Mouse (Mus musculus): ENCODE results near the gene Dohh. TPM values are rescaled to one million over a fixed set of nuclear protein-coding genes. Genes with fewer than 3 reads are reported as not detected.

Gene Dohh
- polyA plus RNA-seq, 1 experiment = 47.9 TPM

DNA sequence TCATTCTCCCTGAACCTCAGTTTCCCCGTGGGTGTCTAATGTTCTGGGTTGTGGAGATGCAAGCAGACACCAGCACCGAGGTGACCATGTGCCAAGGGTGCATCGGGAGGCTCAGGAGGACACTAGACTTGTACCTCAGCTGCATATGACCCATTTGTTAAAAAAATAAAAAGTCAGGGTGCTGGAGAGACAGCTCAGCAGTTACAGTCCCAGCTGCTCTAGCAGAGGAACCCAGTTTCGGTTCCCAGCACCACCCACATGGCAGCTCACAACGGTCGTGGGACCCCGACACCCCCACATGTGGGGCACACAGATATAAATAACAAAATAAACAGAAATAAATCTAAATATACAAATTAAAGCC is 44.3 kb downstream of the Dohh start:
- peak in 1 of 2 experiments; percentile 2 for DNase-seq (ENCODE audit: low read depth in 1 of 2, low spot score in 2 of 2)
- Histone ChIP-seq H3K4me3 (ENCODE audit: extremely low read depth, insufficient read depth, insufficient read length) (no peak overlapping the region), H3K4me1 (ENCODE audit: control insufficient read depth, insufficient read depth, insufficient read length) (peaks cover 29% of the 10 kb centered on the region), H3K27me3 (ENCODE audit: control insufficient read depth, insufficient read depth, low read length) (peaks cover 5% of the 10 kb centered on the region), H3K36me3 (ENCODE audit: control insufficient read depth, insufficient read depth, low read length) (no peaks in the 10 kb centered on the region), H3K27ac (ENCODE audit: insufficient read depth, low read length) (no peak overlapping the region)
- no peak for TF ChIP-seq POLR2A (IDR thresholded peaks at IDR 0.05; ENCODE audit: low read depth, low read length)
- no peak for TF ChIP-seq CTCF (IDR thresholded peaks at IDR 0.05; ENCODE audit: extremely low read depth, insufficient read depth, insufficient read length, insufficient replicate concordance)
- WGBS = 92% methylated on average over 7 of the region's 7 CpGs

DNA sequence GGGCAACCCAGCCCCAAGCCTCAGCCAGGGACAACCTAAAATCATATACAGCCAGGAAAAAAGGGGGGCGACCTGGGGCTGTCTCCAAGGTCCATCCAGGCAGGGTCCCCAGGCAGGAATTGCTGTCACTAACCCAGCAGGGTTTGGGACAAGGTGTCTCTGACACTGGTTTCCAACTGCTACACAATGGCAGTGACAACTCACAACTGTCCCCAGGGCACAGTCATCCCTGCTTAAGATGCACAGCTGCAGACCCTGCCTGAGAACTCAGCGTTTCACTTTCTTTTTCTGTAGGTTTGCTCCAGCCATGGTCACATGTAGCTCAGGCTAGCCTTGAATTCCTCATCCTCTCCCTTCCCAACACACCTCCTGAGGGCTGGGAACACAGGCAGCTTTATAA is 44.9 kb downstream of the Dohh start:
- 42% methylated on average over 2 of the region's 2 CpGs for WGBS
- 0 out of 2 replicates have a peak overlapping the region, but pooled peaks have one; percentile 3 for H3K27ac ChIP-seq (ENCODE audit: insufficient read depth, low read length)
- H3K4me3 ChIP-seq (ENCODE audit: extremely low read depth, insufficient read depth, insufficient read length) = no peak overlapping the region
- peaks cover 34% of the 10 kb centered on the region for H3K4me1 ChIP-seq (ENCODE audit: control insufficient read depth, insufficient read depth, insufficient read length)
- peak in 1 of 2 experiments; percentile 8 for DNase-seq (ENCODE audit: low read depth in 1 of 2, low spot score in 2 of 2)
- H3K36me3 ChIP-seq (ENCODE audit: control insufficient read depth, insufficient read depth, low read length) = no peaks in the 10 kb centered on the region
- no peak for TF ChIP-seq CTCF (IDR thresholded peaks at IDR 0.05; ENCODE audit: extremely low read depth, insufficient read depth, insufficient read length, insufficient replicate concordance)
- no peak for TF ChIP-seq POLR2A (IDR thresholded peaks at IDR 0.05; ENCODE audit: low read depth, low read length)
- H3K27me3 ChIP-seq (ENCODE audit: control insufficient read depth, insufficient read depth, low read length) = peaks cover 5% of the 10 kb centered on the region

DNA sequence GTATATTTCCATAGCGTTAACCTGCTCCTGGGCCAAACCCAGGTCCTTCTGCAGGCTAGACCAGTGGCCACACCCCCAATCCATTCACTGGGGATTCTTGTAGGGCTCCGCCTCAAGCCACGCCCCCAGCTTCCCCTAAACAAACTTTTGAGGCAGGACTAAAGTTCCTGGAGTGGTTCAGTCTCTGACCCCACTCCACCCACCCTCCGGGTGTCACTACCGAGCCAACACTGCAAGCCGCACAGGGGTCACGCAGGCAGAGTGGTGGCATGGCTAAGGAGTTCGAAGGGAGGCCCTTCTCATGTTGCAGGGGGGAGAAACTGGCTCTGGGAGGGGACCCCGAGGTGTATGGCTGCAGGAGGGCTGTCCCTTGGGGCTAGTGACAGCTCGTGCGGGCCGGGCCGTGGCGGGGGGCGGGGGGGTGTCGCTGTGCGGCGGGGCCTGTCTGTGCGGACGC is 45.4 kb downstream of the Dohh start:
- under 1% methylated on average over 20 of the region's 20 CpGs for WGBS
- H3K4me1 ChIP-seq (ENCODE audit: control insufficient read depth, insufficient read depth, insufficient read length) = peaks cover 37% of the 10 kb centered on the region
- TF ChIP-seq CTCF (IDR thresholded peaks at IDR 0.05; ENCODE audit: extremely low read depth, insufficient read depth, insufficient read length, insufficient replicate concordance) = no peak
- peaks cover 5% of the 10 kb centered on the region for H3K27me3 ChIP-seq (ENCODE audit: control insufficient read depth, insufficient read depth, low read length)
- H3K36me3 ChIP-seq (ENCODE audit: control insufficient read depth, insufficient read depth, low read length) = no peaks in the 10 kb centered on the region
- peak; percentile 61 to 87 for DNase-seq (ENCODE audit: low read depth in 1 of 2, low spot score in 2 of 2)
- peak overlapping the region; percentile 87 for H3K27ac ChIP-seq (ENCODE audit: insufficient read depth, low read length)
- H3K4me3 ChIP-seq (ENCODE audit: extremely low read depth, insufficient read depth, insufficient read length) = peak overlapping the region; percentile 69

DNA sequence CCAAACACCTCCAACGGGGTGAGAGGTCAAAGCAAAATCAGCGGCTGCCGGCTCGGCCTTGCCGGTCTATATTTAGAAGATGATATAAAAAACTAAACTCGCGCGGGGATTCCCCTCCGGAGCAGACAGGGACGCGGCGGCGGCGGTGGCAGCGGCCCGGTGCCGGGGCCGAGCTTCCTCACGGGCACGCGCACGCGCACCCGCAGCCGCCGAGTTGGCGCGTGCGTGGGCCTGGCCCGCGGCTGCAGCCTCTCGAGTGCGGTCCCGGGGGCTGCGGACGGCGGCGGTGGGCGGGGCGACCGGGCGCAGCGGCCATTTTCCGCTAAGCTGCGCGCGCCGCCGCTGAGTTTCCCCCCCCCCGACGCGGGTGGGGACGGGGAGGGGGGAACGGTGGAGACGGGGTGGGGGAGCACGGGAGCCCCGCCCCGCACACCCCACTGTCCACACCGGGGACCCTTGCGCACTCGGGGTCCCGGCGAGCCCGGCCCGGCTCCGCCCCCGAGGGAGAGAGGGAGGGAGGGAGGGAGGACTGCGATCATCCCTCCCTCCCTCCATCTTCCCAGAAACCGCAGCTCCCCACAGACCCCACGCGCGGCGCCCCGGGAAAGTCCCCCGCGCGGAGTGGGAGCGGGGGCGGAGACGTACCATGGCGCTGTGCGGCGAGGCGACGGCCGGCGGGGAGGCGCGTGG is 46.1 kb downstream of the Dohh start:
- peaks cover 5% of the 10 kb centered on the region for H3K27me3 ChIP-seq (ENCODE audit: control insufficient read depth, insufficient read depth, low read length)

DNA sequence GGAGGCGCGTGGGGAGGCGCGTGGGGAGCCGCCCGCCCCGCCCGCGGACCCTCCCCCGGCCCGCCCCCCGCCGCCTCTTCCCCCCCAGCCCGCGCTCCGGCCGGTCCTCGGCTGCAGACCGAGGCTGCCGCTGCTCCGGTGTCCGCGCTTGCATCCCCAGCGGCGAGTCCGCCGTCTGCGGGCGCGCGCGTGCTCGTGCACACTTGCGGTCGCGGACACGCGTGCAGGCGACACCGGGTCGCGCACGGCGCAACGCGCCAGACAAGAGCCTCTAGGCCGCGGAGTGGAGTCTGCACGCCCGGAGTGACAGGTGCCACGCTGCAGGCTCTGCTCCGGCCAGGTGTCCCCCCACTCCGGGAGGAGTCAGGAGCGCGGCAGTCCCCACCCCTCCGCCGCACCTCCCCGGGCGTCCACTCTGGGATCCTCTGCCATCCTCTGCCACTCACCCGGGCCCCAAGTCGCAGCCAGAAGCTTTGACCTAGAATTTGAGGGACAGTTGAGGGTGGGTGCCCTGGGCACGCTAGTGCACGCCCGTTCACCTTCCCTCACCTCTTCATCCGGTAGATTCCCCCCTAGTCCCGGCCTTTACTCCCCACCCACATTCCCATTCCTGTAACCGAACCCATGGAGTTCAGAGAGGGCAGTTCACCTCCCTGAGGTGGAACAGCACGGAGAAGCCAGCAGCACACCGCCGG is 46.8 kb downstream of the Dohh start:
- peak overlapping the region; percentile 80 for H3K27ac ChIP-seq (ENCODE audit: insufficient read depth, low read length)
- WGBS = 3% methylated on average over 52 of the region's 70 CpGs
- peak in 1 of 2 experiments; percentile 53 for DNase-seq (ENCODE audit: low read depth in 1 of 2, low spot score in 2 of 2)
- H3K27me3 ChIP-seq (ENCODE audit: control insufficient read depth, insufficient read depth, low read length) = peaks cover 5% of the 10 kb centered on the region
- peaks cover 36% of the 10 kb centered on the region for H3K4me1 ChIP-seq (ENCODE audit: control insufficient read depth, insufficient read depth, insufficient read length)
- TF ChIP-seq CTCF (IDR thresholded peaks at IDR 0.05; ENCODE audit: extremely low read depth, insufficient read depth, insufficient read length, insufficient replicate concordance) = no peak
- TF ChIP-seq POLR2A (IDR thresholded peaks at IDR 0.05; ENCODE audit: low read depth, low read length) = no peak
- H3K4me3 ChIP-seq (ENCODE audit: extremely low read depth, insufficient read depth, insufficient read length) = peak overlapping the region; percentile 70
- H3K36me3 ChIP-seq (ENCODE audit: control insufficient read depth, insufficient read depth, low read length) = no peaks in the 10 kb centered on the region

More for the DNA sequence above, 46.1 kb downstream of the Dohh start:
- H3K27ac ChIP-seq (ENCODE audit: insufficient read depth, low read length) = peak overlapping the region; percentile 87
- TF ChIP-seq POLR2A (IDR thresholded peaks at IDR 0.05; ENCODE audit: low read depth, low read length) (no peak), CTCF (IDR thresholded peaks at IDR 0.05; ENCODE audit: extremely low read depth, insufficient read depth, insufficient read length, insufficient replicate concordance) (no peak)
- H3K36me3 ChIP-seq (ENCODE audit: control insufficient read depth, insufficient read depth, low read length) = no peaks in the 10 kb centered on the region
- peak in 1 of 2 experiments; percentile 72 for DNase-seq (ENCODE audit: low read depth in 1 of 2, low spot score in 2 of 2)
- WGBS = 1% methylated on average over 71 of the region's 89 CpGs
- peak overlapping the region; percentile 69 for H3K4me3 ChIP-seq (ENCODE audit: extremely low read depth, insufficient read depth, insufficient read length)
- H3K4me1 ChIP-seq (ENCODE audit: control insufficient read depth, insufficient read depth, insufficient read length) = peaks cover 37% of the 10 kb centered on the region

DNA sequence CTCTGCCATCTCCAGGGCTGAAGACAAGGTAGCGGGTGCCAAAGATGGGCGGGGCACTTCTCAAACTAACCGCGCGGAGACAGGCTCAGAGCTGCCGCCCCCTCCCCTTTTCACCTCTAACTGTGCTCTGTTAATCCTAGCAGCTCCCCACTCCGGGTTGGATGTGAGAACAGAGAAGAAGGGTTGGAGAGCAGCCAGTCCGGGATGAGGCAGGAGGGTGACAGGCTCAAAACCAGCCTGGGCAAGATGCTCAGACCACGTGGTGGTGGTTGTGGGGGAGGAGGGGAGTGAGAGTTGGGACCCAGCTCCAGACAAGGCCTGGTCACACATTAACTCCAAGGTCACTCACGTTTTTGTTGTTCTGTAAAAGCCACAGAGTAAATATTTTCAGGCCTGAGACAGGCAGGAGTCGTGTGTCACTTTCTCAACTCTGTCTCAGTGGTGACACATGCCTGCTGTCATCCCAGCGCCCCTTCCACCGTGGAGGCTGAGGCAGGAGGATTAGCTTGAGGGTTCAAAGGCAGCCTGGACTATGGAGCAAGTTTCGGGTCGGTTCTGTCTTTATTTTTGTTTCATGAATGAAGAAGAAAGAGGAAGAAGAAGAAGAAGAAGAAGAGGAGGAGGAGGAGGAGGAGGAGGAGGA is 47.4 kb downstream of the Dohh start:
- Histone ChIP-seq H3K4me3 (ENCODE audit: extremely low read depth, insufficient read depth, insufficient read length) (peak overlapping the region; percentile 70; the same call in 1 of the 2 replicates), H3K27ac (ENCODE audit: insufficient read depth, low read length) (peak overlapping the region; percentile 48; the same call in 1 of the 2 replicates), H3K4me1 (ENCODE audit: control insufficient read depth, insufficient read depth, insufficient read length) (peaks cover 31% of the 10 kb centered on the region), H3K36me3 (ENCODE audit: control insufficient read depth, insufficient read depth, low read length) (no peaks in the 10 kb centered on the region), H3K27me3 (ENCODE audit: control insufficient read depth, insufficient read depth, low read length) (peaks cover 5% of the 10 kb centered on the region)
- DNase-seq (ENCODE audit: low read depth in 1 of 2, low spot score in 2 of 2) = peak in 1 of 2 experiments; percentile 12
- 21% methylated on average over 15 of the region's 15 CpGs for WGBS
- TF ChIP-seq POLR2A (IDR thresholded peaks at IDR 0.05; ENCODE audit: low read depth, low read length) (no peak), CTCF (IDR thresholded peaks at IDR 0.05; ENCODE audit: extremely low read depth, insufficient read depth, insufficient read length, insufficient replicate concordance) (no peak)

All from spleen, adult 2 months (tissue).